Mouse (Mus musculus) forebrain, embryonic 14.5 days (tissue): ENCODE results near the gene Mthfd2. TPM values are rescaled to one million over a fixed set of nuclear protein-coding genes. Genes with fewer than 3 reads are reported as not detected.

ENCODE experiments used
- ATAC-seq: fragments of 200-750 bp; cut with Nextera tagmentation; 2 replicates; pipeline ENCODE4 v1.8.0; 2017; ENCODE audit warnings: mild to moderate bottlenecking, moderate library complexity
- DNase-seq: peaks from one replicate; pipeline ENCODE4 v3.0.0-alpha.2; 2015; ENCODE audit warnings: low spot score
- H3K27ac ChIP-seq: fragments of 300-500 bp; sonication (generic); 2 replicates; pipeline ENCODE4 v1.5.1; 2014; ENCODE audit warnings: low read depth, mild to moderate bottlenecking, control low read depth, low read length, moderate library complexity
- H3K27me3 ChIP-seq: fragments of 300-500 bp; sonication (generic); replicated peaks from 2 replicates; pipeline ENCODE4 v1.6.1; 2014; ENCODE audit warnings: low read length, control low read depth, mixed read lengths; ENCODE audit not compliant: control insufficient read depth, insufficient read depth
- H3K36me3 ChIP-seq: fragments of 300-500 bp; sonication (generic); 2 replicates; pipeline ENCODE4 v1.6.1; 2014; ENCODE audit warnings: low read length, control low read depth; ENCODE audit not compliant: control insufficient read depth, insufficient read depth
- H3K4me1 ChIP-seq: fragments of 300-500 bp; sonication (generic); 2 replicates; pipeline ENCODE4 v1.6.1; 2014; ENCODE audit warnings: antibody characterized with exemption, low read length, control low read depth; ENCODE audit not compliant: control insufficient read depth, insufficient read depth
- H3K4me2 ChIP-seq: fragments of 300-500 bp; sonication (generic); 2 replicates; pipeline ENCODE4 v1.6.1; 2014; ENCODE audit warnings: mild to moderate bottlenecking, control low read depth, low read length
- H3K4me3 ChIP-seq: fragments of 300-500 bp; sonication (generic); 2 replicates; pipeline ENCODE4 v1.5.1; 2014; ENCODE audit warnings: low read depth, low read length, control low read depth
- H3K9ac ChIP-seq: fragments of 300-500 bp; sonication (generic); 2 replicates; pipeline ENCODE4 v1.6.1; 2014; ENCODE audit warnings: mild to moderate bottlenecking, low read length, control low read depth, moderate library complexity
- H3K9me3 ChIP-seq: fragments of 300-500 bp; sonication (generic); replicated peaks from 2 replicates; pipeline ENCODE4 v1.6.1; 2016; ENCODE audit warnings: low read length, control low read depth, mixed read lengths; ENCODE audit not compliant: control insufficient read depth
- WGBS: fragments of 180-500 bp; shearing (Covaris S2); extraction: QIAGEN DNeasy Blood & Tissue Kit; methylation state at CpG from one replicate; pipeline ENCODE4 v1.1.7; 2014; 5-methylcytosine and 5-hydroxymethylcytosine counted together
- polyA plus RNA-seq: library from polyadenylated mRNA; unstranded; fragments of >200 nt; fragmentation: Nextera tagmentation; extraction: Ambion mirVana; gene quantifications from 2 replicates; pipeline ENCODE4 v1.2.1, GENCODE M21; 2014

Gene Mthfd2
- polyA plus RNA-seq, 1 experiment from 2014 or later = 27.2 TPM

DNA sequence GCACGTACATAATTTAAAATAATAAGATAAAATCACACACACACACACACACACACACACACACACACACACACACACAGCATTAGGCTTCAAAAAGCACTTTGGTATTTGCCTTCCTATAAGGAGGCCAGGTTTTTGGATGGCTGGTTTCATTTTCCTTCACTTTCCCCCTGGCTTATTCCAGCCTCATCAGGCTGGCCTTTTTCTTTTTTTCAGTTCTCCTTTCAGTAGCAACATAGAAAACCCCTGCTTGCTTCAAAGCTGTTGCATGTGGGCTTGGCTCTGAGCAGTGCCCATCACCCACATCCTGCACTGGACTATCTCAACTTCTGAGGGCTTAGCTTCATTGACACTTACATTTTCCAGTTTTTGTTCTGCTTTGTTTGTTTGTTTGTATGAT is 3.8 kb downstream of the Mthfd2 start:
- H3K36me3 ChIP-seq = no peaks in the 10 kb centered on the region
- ATAC-seq (no peak), DNase-seq (no peak)
- no peak overlapping the region for H3K9ac ChIP-seq
- 69% methylated on average over 1 of the region's 1 CpGs for WGBS
- no peaks in the 10 kb centered on the region for H3K27me3 ChIP-seq
- no peak overlapping the region for H3K4me2 ChIP-seq
- H3K4me3 ChIP-seq = no peak overlapping the region
- H3K4me1 ChIP-seq = peaks cover 9% of the 10 kb centered on the region
- no peak overlapping the region for H3K27ac ChIP-seq
- no peaks in the 10 kb centered on the region for H3K9me3 ChIP-seq

DNA sequence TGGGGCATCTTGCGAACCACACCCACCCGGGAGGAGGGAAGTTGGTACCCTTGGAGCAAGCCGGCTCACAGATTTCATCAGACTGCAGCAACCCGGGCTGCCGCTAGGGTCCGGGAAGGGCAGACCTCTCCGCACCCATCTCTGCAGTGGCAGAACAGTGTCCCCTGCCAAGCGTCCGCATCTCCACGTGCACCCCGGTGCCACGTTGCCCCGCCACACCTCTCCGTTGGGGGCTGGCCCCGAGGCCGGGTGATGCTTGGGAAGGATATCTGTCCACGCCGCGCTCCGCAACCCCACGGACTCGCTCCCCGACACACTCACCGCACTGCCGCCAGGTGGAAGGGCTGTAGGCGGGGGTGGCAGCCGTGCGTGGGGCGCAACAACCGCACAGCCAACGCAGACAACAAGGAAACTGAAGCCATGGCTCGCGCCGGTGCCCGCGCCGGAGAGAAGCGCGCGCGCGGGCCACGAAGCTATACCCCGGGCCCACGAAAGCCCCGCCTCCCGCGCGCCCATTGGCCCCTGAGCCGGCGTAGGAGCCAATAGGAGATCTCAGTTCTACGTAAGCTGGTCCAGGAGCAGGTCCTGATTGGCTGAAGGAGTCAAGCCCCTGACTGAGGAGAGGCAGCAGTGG is 8.5 kb downstream of the Mthfd2 start:
- H3K27ac ChIP-seq = peak overlapping the region; percentile 60; the same call in 1 of the 2 replicates
- H3K4me1 ChIP-seq = no peaks in the 10 kb centered on the region; the same call in none of the 2 replicates
- peak; percentile 97 for DNase-seq
- H3K4me2 ChIP-seq = peak overlapping the region; percentile 82
- peak; percentile 100 for ATAC-seq
- peak overlapping the region; percentile 91 for H3K9ac ChIP-seq
- no peaks in the 10 kb centered on the region for H3K27me3 ChIP-seq
- WGBS = 0% methylated on average over 51 of the region's 52 CpGs
- no peaks in the 10 kb centered on the region for H3K9me3 ChIP-seq
- H3K36me3 ChIP-seq = peaks cover 10% of the 10 kb centered on the region
- H3K4me3 ChIP-seq = peak overlapping the region; percentile 90

DNA sequence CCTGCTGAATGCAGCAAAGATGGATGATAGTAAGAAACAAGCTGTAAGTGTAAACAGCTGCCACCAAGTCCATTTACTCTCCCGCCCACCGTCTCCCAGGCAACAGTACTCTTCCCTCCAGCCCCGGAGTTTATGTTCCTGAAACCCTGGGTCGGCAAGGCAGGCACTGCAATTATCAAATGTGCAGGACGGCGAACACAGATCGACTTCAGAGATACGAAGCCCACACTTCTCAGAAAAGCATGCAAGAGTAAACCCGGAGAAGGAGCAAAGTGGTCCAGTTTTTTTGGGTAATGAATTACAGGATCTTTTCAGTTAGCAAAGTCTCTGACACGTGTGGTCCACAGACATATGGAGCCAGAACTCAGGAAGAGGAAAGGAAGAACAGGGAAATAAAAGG is 9.7 kb downstream of the Mthfd2 start:
- no peak for ATAC-seq
- 6% methylated on average over 10 of the region's 10 CpGs for WGBS
- H3K4me1 ChIP-seq = no peaks in the 10 kb centered on the region; the same call in none of the 2 replicates

DNA sequence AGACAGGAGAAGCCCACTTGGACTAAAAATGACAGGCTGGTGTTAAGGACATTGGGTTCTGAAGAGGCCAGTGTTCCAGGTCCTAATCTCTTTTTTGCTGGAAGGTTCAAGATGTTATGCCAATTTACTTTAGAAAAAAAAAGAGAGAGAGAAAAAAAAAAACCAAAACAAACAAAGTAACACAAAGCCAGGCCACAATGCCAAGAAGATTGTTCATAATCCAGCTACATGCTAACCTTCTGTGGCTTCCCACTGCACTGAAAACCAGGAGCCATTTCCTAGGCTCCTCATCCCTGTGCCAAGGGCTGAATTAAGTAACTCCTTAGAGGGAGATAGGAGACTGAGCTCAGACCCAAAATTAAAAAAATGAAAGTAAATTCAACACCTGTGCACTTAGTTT is 10.4 kb downstream of the Mthfd2 start:
- Histone ChIP-seq H3K4me3 (no peak overlapping the region), H3K9me3 (no peaks in the 10 kb centered on the region), H3K36me3 (peaks cover 29% of the 10 kb centered on the region), H3K9ac (no peak overlapping the region), H3K27me3 (no peaks in the 10 kb centered on the region), H3K27ac (no peak overlapping the region), H3K4me2 (no peak overlapping the region), H3K4me1 (no peaks in the 10 kb centered on the region; the same call in none of the 2 replicates)
- no peak for ATAC-seq
- DNase-seq = no peak

More for the DNA sequence above, 9.7 kb downstream of the Mthfd2 start:
- no peaks in the 10 kb centered on the region for H3K9me3 ChIP-seq
- peaks cover 22% of the 10 kb centered on the region for H3K36me3 ChIP-seq
- no peaks in the 10 kb centered on the region for H3K27me3 ChIP-seq
- H3K9ac ChIP-seq = peak overlapping the region; percentile 13; the same call in 1 of the 2 replicates
- peak; percentile 38 for DNase-seq
- peak overlapping the region; percentile 90 for H3K4me3 ChIP-seq
- no peak overlapping the region for H3K27ac ChIP-seq
- H3K4me2 ChIP-seq = peak overlapping the region; percentile 82

DNA sequence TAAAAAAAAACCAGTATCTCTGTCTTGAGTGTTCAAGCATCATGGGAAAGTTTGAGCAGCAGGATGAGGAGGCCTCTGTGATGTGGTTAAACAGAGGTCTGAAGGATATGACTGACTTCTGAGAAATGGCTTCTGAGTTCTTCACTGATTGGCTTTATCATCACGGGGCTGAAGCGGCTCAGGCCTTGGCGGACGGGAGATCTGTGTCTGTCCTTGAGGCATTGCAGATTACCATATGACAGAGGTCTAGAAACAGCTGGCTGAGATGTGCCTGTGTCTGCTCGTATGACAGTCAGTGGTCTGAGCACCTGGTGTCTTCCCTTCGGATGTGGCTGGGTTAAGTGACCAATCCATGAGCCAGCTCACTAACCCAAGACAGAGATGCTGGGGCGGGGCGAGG is 13.2 kb downstream of the Mthfd2 start:
- DNase-seq (no peak), ATAC-seq (no peak)
- H3K4me1 ChIP-seq = no peaks in the 10 kb centered on the region; the same call in none of the 2 replicates
- H3K27ac ChIP-seq = no peak overlapping the region
- no peaks in the 10 kb centered on the region for H3K27me3 ChIP-seq
- H3K36me3 ChIP-seq = peaks cover 48% of the 10 kb centered on the region
- no peak overlapping the region for H3K9ac ChIP-seq
- WGBS = 88% methylated on average over 8 of the region's 8 CpGs
- no peaks in the 10 kb centered on the region for H3K9me3 ChIP-seq
- no peak overlapping the region for H3K4me3 ChIP-seq
- H3K4me2 ChIP-seq = no peak overlapping the region

DNA sequence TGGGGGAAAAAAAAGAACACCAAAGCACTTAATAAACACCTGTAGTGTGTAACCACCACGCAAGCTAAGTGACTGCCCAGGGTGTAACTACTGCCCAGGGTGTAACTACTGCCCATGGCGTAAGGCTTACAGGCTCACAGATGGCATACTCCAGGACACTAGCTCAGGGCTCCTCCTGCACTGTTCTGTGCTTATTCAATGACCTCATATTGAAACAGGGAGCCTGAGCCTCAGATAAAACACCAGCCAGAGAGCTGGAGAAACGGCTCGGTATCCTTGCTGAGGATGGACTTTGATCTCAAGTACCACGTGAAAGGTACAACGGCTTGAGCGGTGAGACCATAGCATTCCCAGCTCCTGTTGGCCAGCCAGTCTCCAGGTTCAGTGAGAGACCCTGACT is 13.7 kb downstream of the Mthfd2 start:
- H3K4me1 ChIP-seq = no peaks in the 10 kb centered on the region; the same call in none of the 2 replicates
- H3K27me3 ChIP-seq = no peaks in the 10 kb centered on the region
- no peak overlapping the region for H3K4me3 ChIP-seq
- H3K9me3 ChIP-seq = no peaks in the 10 kb centered on the region
- no peak for ATAC-seq
- no peak overlapping the region for H3K27ac ChIP-seq
- 94% methylated on average over 7 of the region's 7 CpGs for WGBS
- peaks cover 50% of the 10 kb centered on the region for H3K36me3 ChIP-seq
- DNase-seq = no peak
- no peak overlapping the region for H3K9ac ChIP-seq
- no peak overlapping the region for H3K4me2 ChIP-seq

DNA sequence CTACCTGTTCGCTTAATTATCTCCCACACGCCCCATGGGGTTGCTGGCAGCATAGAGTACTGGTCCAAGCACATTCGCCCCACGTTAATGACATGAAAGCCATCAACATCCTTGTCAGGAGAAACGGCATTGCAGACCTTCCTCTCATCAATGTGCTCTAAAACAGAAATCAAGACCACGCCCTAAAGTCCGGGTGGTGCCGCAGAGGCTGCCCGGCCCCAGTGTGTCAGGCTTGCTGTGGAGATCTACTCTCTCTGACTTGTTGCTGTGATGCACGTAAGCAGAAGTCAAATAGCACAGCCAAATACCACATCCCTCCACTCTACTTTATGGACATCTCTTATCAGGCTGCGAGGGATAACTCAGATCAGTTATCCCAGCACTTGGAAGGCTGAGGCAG is 14.5 kb downstream of the Mthfd2 start:
- Histone ChIP-seq H3K27me3 (no peaks in the 10 kb centered on the region), H3K4me2 (no peak overlapping the region), H3K4me1 (no peaks in the 10 kb centered on the region; the same call in 1 of the 2 replicates), H3K27ac (no peak overlapping the region), H3K9ac (no peak overlapping the region), H3K36me3 (peaks cover 58% of the 10 kb centered on the region), H3K9me3 (no peaks in the 10 kb centered on the region), H3K4me3 (no peak overlapping the region)
- DNase-seq (no peak), ATAC-seq (no peak)
- WGBS = 96% methylated on average over 11 of the region's 11 CpGs

DNA sequence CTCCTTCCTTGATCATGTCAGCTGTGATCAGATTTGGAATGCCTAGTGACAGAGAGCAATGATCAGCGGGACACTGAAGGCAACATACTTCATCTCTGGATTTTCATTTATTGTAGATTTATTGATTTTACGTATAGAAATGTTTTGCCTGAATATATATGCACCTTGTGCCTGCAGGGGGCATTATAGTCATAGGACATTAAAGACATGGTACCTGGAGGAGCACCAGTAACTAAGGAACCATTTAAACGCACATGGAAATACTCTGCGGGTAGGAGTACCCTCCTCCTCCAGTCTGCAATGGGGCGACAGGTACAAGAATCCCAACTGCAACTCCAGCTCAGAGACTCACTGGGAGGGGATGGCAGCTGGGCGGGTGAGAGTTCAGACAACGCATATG is 16.7 kb downstream of the Mthfd2 start:
- Histone ChIP-seq H3K4me3 (no peak overlapping the region), H3K9ac (no peak overlapping the region), H3K27ac (no peak overlapping the region), H3K4me1 (no peaks in the 10 kb centered on the region), H3K4me2 (no peak overlapping the region), H3K9me3 (no peaks in the 10 kb centered on the region), H3K36me3 (peaks cover 74% of the 10 kb centered on the region), H3K27me3 (no peaks in the 10 kb centered on the region)
- ATAC-seq (no peak), DNase-seq (no peak)
- WGBS = 92% methylated on average over 7 of the region's 7 CpGs

DNA sequence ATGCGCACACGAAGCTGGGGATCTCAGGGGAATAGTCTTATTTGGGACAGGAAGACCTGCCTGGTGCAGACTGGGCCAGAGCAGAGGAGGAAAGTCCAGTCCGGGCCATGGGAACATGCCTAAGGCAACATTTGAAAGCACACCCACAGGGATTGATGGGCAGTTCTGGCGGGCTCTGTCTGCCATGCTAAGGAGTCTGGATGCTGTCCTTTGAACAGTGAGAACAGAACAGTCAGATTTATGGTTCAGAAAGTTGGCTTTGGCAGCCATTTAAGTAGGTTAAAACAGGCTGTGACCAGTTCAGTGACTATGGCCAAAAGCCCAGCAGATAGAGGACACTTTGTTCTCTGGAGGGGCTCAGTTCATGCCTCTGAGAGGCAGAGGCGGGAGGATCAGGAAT is 23.4 kb downstream of the Mthfd2 start:
- H3K27ac ChIP-seq = no peak overlapping the region
- H3K4me2 ChIP-seq = no peak overlapping the region
- H3K27me3 ChIP-seq = no peaks in the 10 kb centered on the region
- no peak overlapping the region for H3K9ac ChIP-seq
- peaks cover 26% of the 10 kb centered on the region for H3K36me3 ChIP-seq
- ATAC-seq (no peak), DNase-seq (no peak)
- WGBS = 81% methylated on average over 5 of the region's 5 CpGs
- no peaks in the 10 kb centered on the region for H3K4me1 ChIP-seq
- no peak overlapping the region for H3K4me3 ChIP-seq
- no peaks in the 10 kb centered on the region for H3K9me3 ChIP-seq
